Mouse (Mus musculus) layer of hippocampus, postnatal 14 days (tissue): ENCODE results near the gene Npsr1. TPM values are rescaled to one million over a fixed set of nuclear protein-coding genes. Genes with fewer than 3 reads are reported as not detected.

ENCODE experiments used
- DNase-seq, 2 experiments: peaks; one replicate each; pipeline ENCODE4 v3.0.0; 2021 to 2022; ENCODE audit warnings: low spot score in 2 of 2, mixed read lengths in 1 of 2
- long read RNA-seq, 2 experiments: library from polyadenylated mRNA; stranded (forward); transcript quantifications; one replicate each; pipeline ENCODE4 v2.0.0; 2021
- total RNA-seq, 2 experiments: library from RNA; stranded (reverse); gene quantifications; 2 replicates each; pipeline ENCODE4 v1.2.3; 2021

Gene Npsr1
- total RNA-seq: 1 to 10 TPM in 1 of 2 experiments, under 1 TPM in 1; 0.67 to 1.4 TPM
- long read RNA-seq, experiment 1: 0 reads
- long read RNA-seq, experiment 2, partial matches to known transcripts: 0 of 1 reads
- long read RNA-seq, experiment 2, other reads (novel, unspliced or antisense): 1 of 1 reads

DNA sequence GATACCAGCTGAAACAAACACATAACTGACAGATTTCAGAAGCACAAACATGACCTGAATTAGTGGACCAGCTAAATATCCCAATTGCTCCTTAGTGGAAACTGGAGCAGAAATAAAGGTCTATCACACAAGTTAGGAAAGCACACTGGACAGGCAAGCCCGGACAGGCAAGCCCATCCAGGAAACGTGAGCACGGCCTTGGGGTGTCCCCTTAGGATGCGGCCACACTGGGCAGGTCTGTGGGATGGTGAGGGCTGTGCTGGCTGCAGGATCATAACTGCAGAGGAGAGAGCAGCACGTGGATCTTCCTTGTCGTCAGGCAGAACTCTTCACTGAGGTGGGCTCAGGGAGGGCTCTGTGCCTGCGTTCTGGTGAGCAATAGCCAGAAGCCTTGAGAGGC is at the start of gene Npsr1:
Gene Npsr1 (plus strand): TSS at position 301 of the 400 bp plus-strand sequence.
- DNase-seq: no peak

DNA sequence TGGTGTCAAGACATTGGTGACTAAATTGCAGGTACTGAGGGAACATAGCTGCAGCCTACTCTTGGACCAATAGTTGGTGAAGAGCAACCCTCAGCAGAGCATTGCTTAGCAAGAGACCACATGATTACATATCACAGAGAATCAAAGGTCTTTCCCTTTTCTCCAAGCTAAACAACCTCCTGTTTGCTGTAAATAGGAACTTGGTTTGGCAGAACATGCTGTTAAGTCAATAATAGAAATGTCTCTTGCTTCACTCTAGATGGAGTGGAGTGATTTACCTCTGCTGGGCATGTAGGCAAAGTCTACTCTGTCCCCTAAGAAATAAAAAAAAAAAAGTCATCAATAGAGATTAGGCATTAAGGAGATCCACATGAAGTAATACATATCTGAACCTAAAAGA is 46.3 kb upstream of the Npsr1 start:
- no peak for DNase-seq

- no peak for DNase-seq
Observed at GRCm38 (mm10) chr9:24063251-24063650, 34.5 kb upstream of the Npsr1 start.

- DNase-seq: no peak
Observed at GRCm38 (mm10) chr9:24071664-24072063, 26.1 kb upstream of the Npsr1 start.

GRCm38 (mm10) chr9:24077596-24077995 is 20.2 kb upstream of the Npsr1 start:
- DNase-seq: no peak

DNA sequence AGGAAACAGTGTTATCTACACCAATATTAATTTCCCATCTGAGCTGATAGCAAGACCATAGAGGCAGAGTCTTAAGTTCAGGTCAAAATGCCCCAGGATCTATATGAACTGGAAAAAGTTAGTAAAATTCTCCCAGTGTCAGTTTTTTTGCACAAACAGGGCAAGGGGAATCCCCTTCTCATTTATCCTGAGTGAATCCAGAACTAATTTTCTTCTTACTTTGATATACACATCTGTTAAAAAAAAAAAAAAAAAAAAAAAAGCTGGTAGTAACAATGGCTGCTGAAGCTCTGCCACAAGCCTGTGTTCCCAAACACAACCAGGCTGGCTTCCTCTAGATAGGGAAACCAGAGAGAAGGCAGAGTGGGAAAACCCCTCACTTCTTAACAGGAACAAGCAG is 5.9 kb upstream of the Npsr1 start:
- DNase-seq: no peak

DNA sequence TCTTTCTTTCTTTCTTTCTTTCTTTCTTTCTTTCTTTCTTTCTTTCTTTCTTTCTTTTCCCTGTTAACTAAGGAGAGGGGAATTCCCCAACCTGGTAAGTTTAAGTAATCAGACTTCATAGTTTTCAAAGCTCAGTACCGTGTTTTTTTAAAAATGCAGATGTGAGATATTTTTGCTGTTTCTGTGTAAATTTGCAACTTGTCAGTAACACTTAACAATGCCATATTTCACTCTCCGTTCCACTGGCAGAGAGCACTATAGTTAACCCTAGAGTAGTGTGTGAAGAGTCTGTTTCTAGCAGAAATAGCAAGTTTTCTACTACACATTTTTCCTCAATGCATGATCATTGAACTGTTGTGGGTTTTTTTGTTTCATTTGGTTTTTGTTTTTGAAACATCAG is 730 bp downstream of the Npsr1 start:
- no peak for DNase-seq

- no peak for DNase-seq
Observed at GRCm38 (mm10) chr9:24099631-24100030, 1.8 kb downstream of the Npsr1 start.

DNA sequence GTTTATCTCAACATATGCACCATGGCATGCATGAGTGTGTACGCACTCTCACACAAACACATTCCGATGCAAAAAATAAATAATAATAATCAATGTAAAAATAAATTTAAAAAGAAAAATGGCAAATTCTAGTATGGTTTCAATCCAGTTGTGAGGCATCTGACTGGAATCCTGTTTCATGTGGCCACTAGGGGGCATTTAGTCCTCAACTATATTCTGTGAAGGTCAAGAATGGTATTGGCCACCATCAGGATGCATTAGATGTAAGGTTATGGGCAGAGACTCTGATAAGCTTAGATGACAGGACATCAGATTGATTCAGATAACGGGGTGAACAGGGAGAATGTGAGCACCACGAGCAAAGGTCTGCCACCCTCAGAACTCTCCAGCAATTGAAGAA is 21.6 kb downstream of the Npsr1 start:
- DNase-seq: peak in 1 of 2 experiments; percentile 31

GRCm38 (mm10) chr9:24133142-24133541 is 35.3 kb downstream of the Npsr1 start:
- no peak for DNase-seq

- DNase-seq: no peak
Observed at GRCm38 (mm10) chr9:24136354-24136753, 38.6 kb downstream of the Npsr1 start.

- no peak for DNase-seq
Observed at GRCm38 (mm10) chr9:24144341-24144740, 46.5 kb downstream of the Npsr1 start.

DNA sequence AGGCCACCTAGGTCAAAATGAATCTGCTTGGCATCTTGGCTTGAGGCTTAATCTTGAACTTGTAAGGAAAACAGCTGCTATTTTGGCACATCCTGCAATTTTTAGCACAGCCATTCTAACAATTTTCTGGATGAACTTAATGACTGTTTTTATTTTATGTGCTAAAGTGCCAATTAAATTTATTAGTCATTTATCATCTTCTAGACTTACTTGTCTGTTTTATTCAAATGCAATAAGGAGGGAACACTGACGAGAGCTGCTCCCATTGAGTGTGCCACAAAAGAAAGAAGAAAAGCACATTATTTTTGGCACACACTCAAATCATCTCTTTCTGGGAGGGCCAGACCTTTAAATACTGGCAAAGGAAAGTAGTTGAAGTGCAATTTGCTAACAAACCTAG is 59.4 kb downstream of the Npsr1 start:
- no peak for DNase-seq

- no peak for DNase-seq
Observed at GRCm38 (mm10) chr9:24160409-24160808, 62.6 kb downstream of the Npsr1 start.

- no peak for DNase-seq
Observed at GRCm38 (mm10) chr9:24168501-24168900, 70.7 kb downstream of the Npsr1 start.

- DNase-seq: no peak
Observed at GRCm38 (mm10) chr9:24170728-24171127, 72.9 kb downstream of the Npsr1 start.

DNA sequence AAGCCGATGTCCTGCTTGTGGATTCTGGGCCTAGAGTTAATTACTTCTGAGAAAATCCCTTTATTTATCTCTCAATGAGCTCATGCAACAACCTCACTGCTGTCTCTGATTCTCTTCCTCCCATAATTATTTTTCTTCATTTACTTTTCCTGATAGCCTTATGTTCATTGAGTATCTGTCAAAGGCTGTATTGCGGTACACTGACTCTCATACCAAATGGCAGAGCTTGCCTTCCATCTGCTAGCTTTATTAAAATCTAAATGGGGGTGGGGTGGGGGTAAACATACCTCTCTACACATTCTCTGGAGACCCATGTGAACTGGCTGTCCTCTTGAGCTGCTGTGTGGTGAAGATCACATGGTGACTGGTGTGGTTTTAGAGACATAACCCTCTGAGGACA is 80.9 kb downstream of the Npsr1 start:
- peak in 1 of 2 experiments; percentile 21 for DNase-seq

DNA sequence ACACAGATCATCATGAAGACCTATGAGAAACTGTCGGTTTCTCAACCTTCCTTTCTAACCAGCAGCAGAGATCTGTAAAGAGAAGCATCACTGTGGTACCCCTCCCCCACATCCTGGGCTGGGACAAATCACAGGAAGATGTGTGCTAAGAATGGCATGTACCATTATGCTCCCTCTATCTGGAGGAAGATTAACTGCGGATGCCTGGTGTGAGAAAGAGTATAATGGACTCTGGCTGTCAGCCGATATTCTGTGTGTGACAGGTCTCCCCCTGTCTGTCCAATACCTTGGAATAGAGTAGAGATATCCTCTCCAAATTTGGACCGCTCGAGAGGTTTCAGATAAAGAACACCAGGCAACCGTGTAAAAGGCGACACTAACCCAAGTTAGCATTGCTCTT is 83.1 kb downstream of the Npsr1 start:
- DNase-seq: no peak

GRCm38 (mm10) chr9:24186289-24186688 is 88.5 kb downstream of the Npsr1 start:
- peak; percentile 26 to 85 for DNase-seq

DNA sequence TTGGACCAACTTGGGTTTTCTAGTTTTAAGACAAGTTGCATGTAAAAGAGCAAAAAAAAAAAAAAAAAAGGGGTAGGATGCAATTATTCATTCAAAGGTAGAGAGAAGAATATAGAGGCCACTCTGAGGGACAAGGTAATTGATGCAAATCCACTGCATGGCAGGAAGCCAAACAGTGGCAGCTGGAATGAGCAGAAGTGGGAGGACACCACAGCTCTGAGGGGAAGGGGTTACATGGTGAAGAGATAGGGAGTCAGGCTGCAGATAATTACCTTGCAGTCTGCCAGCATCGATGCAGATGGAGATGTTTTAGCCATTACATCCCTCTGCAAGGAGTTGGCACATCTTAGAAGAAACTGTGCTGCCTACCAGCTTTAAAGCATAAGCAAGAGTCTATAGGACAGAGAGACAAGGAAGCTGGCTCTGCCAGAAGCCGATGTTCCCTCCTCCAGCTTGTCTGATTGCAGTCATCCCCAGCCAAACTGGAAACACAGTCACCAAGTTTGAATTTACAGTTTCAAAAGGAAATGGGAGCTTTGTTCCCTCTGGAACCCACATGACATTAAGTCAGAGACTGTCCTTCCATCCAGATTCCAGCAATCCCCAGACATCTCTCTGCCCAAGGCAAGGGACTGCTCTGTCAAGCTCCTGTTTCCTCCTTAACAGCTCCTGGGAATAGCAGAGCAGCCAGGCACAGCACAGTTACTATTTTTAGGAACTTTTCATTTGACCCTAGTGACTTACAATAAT is 91.9 kb downstream of the Npsr1 start:
- DNase-seq: peak in 1 of 2 experiments; percentile 4

DNA sequence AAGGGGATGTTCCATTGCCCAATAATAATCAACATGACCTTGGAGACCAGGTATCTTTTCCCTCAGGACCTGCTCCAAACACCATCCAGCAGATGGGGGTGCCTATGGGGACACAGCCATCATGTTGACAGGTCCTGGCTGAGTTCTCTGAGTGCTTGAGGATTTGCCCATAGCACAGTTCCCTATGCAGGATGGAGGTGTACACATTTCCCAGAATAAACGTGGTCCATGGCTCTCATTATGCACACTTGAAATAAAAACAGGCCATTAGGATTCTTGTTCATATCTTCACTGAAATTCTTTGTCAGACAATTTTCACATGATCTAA is 92.4 kb downstream of the Npsr1 start:
- DNase-seq: no peak

GRCm38 (mm10) chr9:24198254-24198653 is 100.5 kb downstream of the Npsr1 start:
- no peak for DNase-seq

- peak in 1 of 2 experiments; percentile 33 for DNase-seq
Observed at GRCm38 (mm10) chr9:24211636-24212035, 113.8 kb downstream of the Npsr1 start.
